In genomic region chr14:118368619-118369431, GRCm38 (mm10) we compare ENCODE assay signal across 8 mouse cellular contexts.
DNase-seq lines count a peak whose midpoint lies in the region; ATAC-seq lines count a peak whose summit lies in the region.

No protein-coding gene starts in this region.

- no peak overlapping the region for H3K4me3 ChIP-seq in forebrain, embryonic 12.5 days (replicated peaks)
- no peak overlapping the region for H3K4me3 ChIP-seq in kidney, embryonic 14.5 days (ENCODE audit: low read length)
- H3K4me3 ChIP-seq in neural tube, embryonic 12.5 days: no peak overlapping the region

- DNase-seq in heart, adult 11 months: peak; percentile 64
- DNase-seq in heart, postnatal 4 days: no peak
- DNase-seq in left cerebral cortex, postnatal 36 days (ENCODE audit: low spot score in 2 of 2): no peak
- DNase-seq in frontal cortex, adult 2 months (ENCODE audit: extremely low spot score in 1 of 2, low spot score in 1 of 2): no peak
- no peak for DNase-seq in cerebellum, postnatal 36 days

- no peak overlapping the region for H3K9ac ChIP-seq in forebrain, embryonic 12.5 days
- no peak overlapping the region for H3K9ac ChIP-seq in kidney, embryonic 14.5 days (ENCODE audit: low read depth, low read length)
- no peak overlapping the region; the same call in 1 of the 2 replicates for H3K9ac ChIP-seq in neural tube, embryonic 12.5 days

- peaks cover 67% of the 10 kb centered on the region for H3K27me3 ChIP-seq in forebrain, embryonic 12.5 days
- H3K27me3 ChIP-seq in kidney, embryonic 14.5 days (ENCODE audit: control insufficient read depth, insufficient read depth, low read length): no peaks in the 10 kb centered on the region
- H3K27me3 ChIP-seq in neural tube, embryonic 12.5 days (replicated peaks): peaks cover 11% of the 10 kb centered on the region; the same call in 1 of the 2 replicates

- no peak overlapping the region for H3K27ac ChIP-seq in forebrain, embryonic 12.5 days
- H3K27ac ChIP-seq in kidney, embryonic 14.5 days (ENCODE audit: low read depth, low read length): no peak overlapping the region
- H3K27ac ChIP-seq in neural tube, embryonic 12.5 days: no peak overlapping the region

- peaks cover 40% of the 10 kb centered on the region for H3K4me1 ChIP-seq in forebrain, embryonic 12.5 days
- H3K4me1 ChIP-seq in kidney, embryonic 14.5 days (ENCODE audit: control insufficient read depth, insufficient read depth, low read length): peaks cover 7% of the 10 kb centered on the region
- H3K4me1 ChIP-seq in neural tube, embryonic 12.5 days: peaks cover 22% of the 10 kb centered on the region

- ATAC-seq in forebrain, embryonic 12.5 days (ENCODE audit: low FRiP score): peak; percentile 45
- peak; percentile 45 for ATAC-seq in kidney, embryonic 14.5 days (ENCODE audit: low FRiP score, low TSS enrichment)
- peak; percentile 71 for ATAC-seq in neural tube, embryonic 12.5 days (ENCODE audit: low FRiP score, low read depth)

- peak overlapping the region; percentile 34 for H3K4me2 ChIP-seq in forebrain, embryonic 12.5 days
- H3K4me2 ChIP-seq in kidney, embryonic 14.5 days (replicated peaks; ENCODE audit: low read depth, low read length): peak overlapping the region; percentile 27
- peak overlapping the region; percentile 44 for H3K4me2 ChIP-seq in neural tube, embryonic 12.5 days (replicated peaks)

- no peaks in the 10 kb centered on the region for H3K9me3 ChIP-seq in forebrain, embryonic 12.5 days
- no peaks in the 10 kb centered on the region for H3K9me3 ChIP-seq in kidney, embryonic 14.5 days (ENCODE audit: control insufficient read depth, low read length)
- H3K9me3 ChIP-seq in neural tube, embryonic 12.5 days: no peaks in the 10 kb centered on the region

- 9% methylated on average over 9 of the region's 9 CpGs for WGBS in forebrain, embryonic 12.5 days
- WGBS in kidney, embryonic 14.5 days: 9% methylated on average over 9 of the region's 9 CpGs
- 2% methylated on average over 9 of the region's 9 CpGs for WGBS in neural tube, embryonic 12.5 days

- intact Hi-C loops in left cerebral cortex, postnatal 36 days (cut with DNase I): no loop called here

- H3K36me3 ChIP-seq in forebrain, embryonic 12.5 days (replicated peaks): no peaks in the 10 kb centered on the region
- no peaks in the 10 kb centered on the region for H3K36me3 ChIP-seq in kidney, embryonic 14.5 days (ENCODE audit: control insufficient read depth, insufficient read depth, low read length)
- H3K36me3 ChIP-seq in neural tube, embryonic 12.5 days: no peaks in the 10 kb centered on the region
